Mouse (Mus musculus): ENCODE results near the gene Rai14.

GRCm38 (mm10) chr15:10623571-10624227 lies 90.7 kb downstream of the Rai14 start:
- no peak for TF ChIP-seq POLR2A (IDR thresholded peaks at IDR 0.05; ENCODE audit: control insufficient read depth, extremely low read depth, insufficient read depth, low read length, poor library complexity)
- TF ChIP-seq CTCF (IDR thresholded peaks at IDR 0.05; ENCODE audit: borderline replicate concordance, control insufficient read depth, extremely low read depth, insufficient read depth, low read length, poor library complexity), result no peak

Data from thymus, adult 2 months (tissue).